Mouse (Mus musculus) left cerebral cortex, adult 18-20 months (tissue): Measurements from ENCODE around the gene Olfr483. TPM values are rescaled to one million over a fixed set of nuclear protein-coding genes. Genes with fewer than 3 reads are reported as not detected.

ENCODE experiments used
- DNase-seq, 2 experiments: peaks; one replicate each; pipeline ENCODE4 v3.0.0; 2021 to 2022; ENCODE audit warnings: low spot score in 2 of 2, mixed read lengths in 1 of 2
- long read RNA-seq, 2 experiments: library from polyadenylated mRNA; stranded (forward); transcript quantifications; one replicate each; pipeline ENCODE4 v2.0.0; 2021
- total RNA-seq, 2 experiments: library from RNA; stranded (reverse); gene quantifications; 2 replicates each; pipeline ENCODE4 v1.2.3; 2021

Gene Olfr483
- not detected for total RNA-seq
- long read RNA-seq, experiment 1, result 0 reads
- long read RNA-seq, experiment 2, result 0 reads

- no peak for DNase-seq
Measured at GRCm38 (mm10) chr7:108100549-108100948, at the start of gene Olfr483. Gene Olfr483, plus strand, starts transcription at chr7:108100849.

DNA sequence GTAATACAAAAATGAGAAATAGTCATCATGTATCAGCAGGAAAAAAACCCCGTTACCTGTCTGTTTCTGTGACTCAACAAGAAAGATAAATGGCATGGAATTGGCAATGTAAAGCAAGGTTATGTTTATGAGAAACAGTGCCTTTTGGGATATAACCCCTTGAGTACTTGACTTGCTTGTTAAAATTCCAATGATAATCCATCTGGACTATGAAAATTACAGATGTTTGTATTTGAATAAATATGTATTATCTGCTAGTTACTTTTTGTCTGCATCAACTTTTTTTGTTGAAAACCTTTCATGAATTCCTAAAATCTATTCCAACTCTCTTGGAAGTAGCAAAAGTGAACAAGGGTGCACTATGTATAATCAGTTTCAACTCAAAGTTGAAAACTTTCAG is 33.4 kb upstream of the Olfr483 start, which contains the start of gene Olfr480:
Gene Olfr480 (minus strand): TSS at position 101 of the 400 bp plus-strand sequence.
- no peak for DNase-seq

DNA sequence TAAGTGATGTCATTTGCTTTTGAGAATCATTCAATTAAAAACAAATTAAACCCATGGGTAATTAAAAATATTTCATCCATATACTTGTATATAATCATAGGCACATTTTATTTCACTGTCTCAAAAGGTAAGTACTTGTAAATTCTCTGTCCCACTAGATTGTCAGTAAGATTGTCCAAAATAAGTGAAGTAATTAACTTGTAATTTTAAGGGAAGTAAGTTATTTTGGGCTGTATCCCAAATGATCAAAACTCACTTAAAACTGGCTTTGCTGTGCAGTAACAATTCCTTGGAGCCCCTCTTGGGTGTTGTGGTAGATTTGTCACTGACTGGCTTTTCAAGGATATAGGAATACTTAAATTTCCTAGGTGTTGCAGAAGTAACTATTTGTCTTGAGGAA is 21.1 kb upstream of the Olfr483 start, which contains the start of gene Olfr481:
Gene Olfr481 (plus strand): TSS at position 301 of the 400 bp plus-strand sequence.
- DNase-seq, result no peak

GRCm38 (mm10) chr7:108097486-108097885 is 3.2 kb upstream of the Olfr483 start, which contains the start of gene Olfr482:
Gene Olfr482, minus strand, starts transcription at chr7:108097586.
- DNase-seq, result no peak

DNA sequence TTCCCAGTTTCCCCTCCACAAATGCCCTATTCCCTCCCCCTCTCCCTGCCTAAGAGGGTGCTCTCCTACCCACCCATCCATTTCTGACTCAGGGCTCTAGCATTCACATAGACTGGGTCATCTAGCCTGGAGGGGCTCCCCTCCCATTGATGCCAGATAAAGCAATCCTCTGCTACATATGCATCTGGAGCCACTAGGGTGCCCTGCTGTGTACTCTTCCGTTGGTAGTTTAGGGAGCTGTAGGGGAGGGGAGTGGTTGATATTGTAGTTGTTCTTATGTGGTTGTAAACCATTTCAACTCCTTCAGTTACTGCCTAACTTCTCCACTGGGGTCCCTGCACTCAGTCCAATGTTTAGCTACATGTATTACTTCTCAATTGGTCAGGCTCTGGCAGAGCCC is 20.0 kb downstream of the Olfr483 start:
- no peak for DNase-seq

GRCm38 (mm10) chr7:108121416-108121815 is 20.8 kb downstream of the Olfr483 start:
- no peak for DNase-seq

- no peak for DNase-seq
Measured at GRCm38 (mm10) chr7:108127349-108127748, 26.7 kb downstream of the Olfr483 start, which contains the start of gene Olfr484. Gene Olfr484, minus strand, starts transcription at chr7:108127449.

Other genes starting within 250 kb of the Olfr483 start
- not detected for gene Olfr472, start 202.9 kb upstream of the Olfr483 start, total RNA-seq
- not detected for gene Olfr473, start 170.4 kb upstream of the Olfr483 start, total RNA-seq
- gene Olfr474, start 146.2 kb upstream of the Olfr483 start, total RNA-seq, result not detected
- gene Olfr476, start 136.0 kb upstream of the Olfr483 start, total RNA-seq, result not detected
- gene Olfr477, start 114.2 kb upstream of the Olfr483 start, total RNA-seq, result not detected
- not detected for gene Olfr478, start 66.9 kb upstream of the Olfr483 start, total RNA-seq
- not detected for gene Olfr479, start 50.2 kb upstream of the Olfr483 start, total RNA-seq
- gene Olfr480, start 33.5 kb upstream of the Olfr483 start, total RNA-seq, result not detected
- gene Olfr481, start 21.0 kb upstream of the Olfr483 start, total RNA-seq, result not detected
- 1 to 10 TPM; 2.4 to 2.6 TPM for gene Olfr482, start 3.3 kb upstream of the Olfr483 start, total RNA-seq
- not detected for gene Olfr484, start 26.6 kb downstream of the Olfr483 start, total RNA-seq
- not detected for gene Olfr485, start 59.0 kb downstream of the Olfr483 start, total RNA-seq
- not detected for gene Olfr486, start 71.9 kb downstream of the Olfr483 start, total RNA-seq
- gene Olfr487, start 113.8 kb downstream of the Olfr483 start, total RNA-seq, result not detected
- gene Olfr488, start 157.5 kb downstream of the Olfr483 start, total RNA-seq, result not detected
- not detected for gene Olfr490, start 188.1 kb downstream of the Olfr483 start, total RNA-seq
- not detected for gene Olfr491, start 212.6 kb downstream of the Olfr483 start, total RNA-seq
- not detected for gene Olfr492, start 222.8 kb downstream of the Olfr483 start, total RNA-seq
- gene Olfr493, start 246.1 kb downstream of the Olfr483 start, total RNA-seq, result not detected